Mouse (Mus musculus): ENCODE measurements at regions not wholly inside any gene's neighbourhood (a gene's known extent, or its start where the extent isn't known, plus 50 kb on each side); places are given as distances from the start of the nearest gene placed in this dataset.

- 12% methylated on average over 1 of the region's 1 CpGs for WGBS
- Histone ChIP-seq H3K4me1 (ENCODE audit: control insufficient read depth, insufficient read depth, low read length) (no peaks in the 10 kb centered on the region), H3K27me3 (ENCODE audit: control insufficient read depth, insufficient read depth, low read length) (no peaks in the 10 kb centered on the region), H3K27ac (ENCODE audit: insufficient read depth, low read length) (no peak overlapping the region), H3K4me3 (replicated peaks; ENCODE audit: insufficient read depth, low read depth, low read length) (no peak overlapping the region)
- no peak for DNase-seq
- no peak for TF ChIP-seq CTCF (IDR thresholded peaks at IDR 0.05; ENCODE audit: borderline replicate concordance, insufficient read depth, low read depth, low read length)
- TF ChIP-seq POLR2A (IDR thresholded peaks at IDR 0.05; ENCODE audit: borderline replicate concordance, insufficient read depth, low read length), result no peak
Observed at GRCm38 (mm10) chr7:117971176-117971575, 144.8 kb downstream of the Rps15a start.

- no peaks in the 10 kb centered on the region for H3K27me3 ChIP-seq (ENCODE audit: control insufficient read depth, insufficient read depth, low read length)
- TF ChIP-seq POLR2A (IDR thresholded peaks at IDR 0.05; ENCODE audit: borderline replicate concordance, insufficient read depth, low read length) (no peak), CTCF (IDR thresholded peaks at IDR 0.05; ENCODE audit: borderline replicate concordance, insufficient read depth, low read depth, low read length) (no peak)
- DNase-seq, result no peak
- no peak overlapping the region for H3K4me3 ChIP-seq (replicated peaks; ENCODE audit: insufficient read depth, low read depth, low read length)
- no peaks in the 10 kb centered on the region for H3K4me1 ChIP-seq (ENCODE audit: control insufficient read depth, insufficient read depth, low read length)
- H3K27ac ChIP-seq (ENCODE audit: insufficient read depth, low read length), result no peak overlapping the region
- 89% methylated on average over 3 of the region's 3 CpGs for WGBS
Observed at GRCm38 (mm10) chr7:117943435-117943834, 172.6 kb downstream of the Rps15a start.

GRCm38 (mm10) chr7:117939618-117940017 is 176.4 kb downstream of the Rps15a start:
- Histone ChIP-seq H3K27ac (ENCODE audit: insufficient read depth, low read length) (no peak overlapping the region), H3K4me1 (ENCODE audit: control insufficient read depth, insufficient read depth, low read length) (no peaks in the 10 kb centered on the region), H3K4me3 (replicated peaks; ENCODE audit: insufficient read depth, low read depth, low read length) (no peak overlapping the region), H3K27me3 (ENCODE audit: control insufficient read depth, insufficient read depth, low read length) (no peaks in the 10 kb centered on the region)
- DNase-seq, result no peak
- no peak for TF ChIP-seq CTCF (IDR thresholded peaks at IDR 0.05; ENCODE audit: borderline replicate concordance, insufficient read depth, low read depth, low read length)
- no peak for TF ChIP-seq POLR2A (IDR thresholded peaks at IDR 0.05; ENCODE audit: borderline replicate concordance, insufficient read depth, low read length)
- WGBS, result 61% methylated on average over 7 of the region's 7 CpGs

- no peak overlapping the region for H3K27ac ChIP-seq (ENCODE audit: insufficient read depth, low read length)
- no peak overlapping the region for H3K4me3 ChIP-seq (replicated peaks; ENCODE audit: insufficient read depth, low read depth, low read length)
- no peaks in the 10 kb centered on the region for H3K27me3 ChIP-seq (ENCODE audit: control insufficient read depth, insufficient read depth, low read length)
- no peak for TF ChIP-seq CTCF (IDR thresholded peaks at IDR 0.05; ENCODE audit: borderline replicate concordance, insufficient read depth, low read depth, low read length)
- TF ChIP-seq POLR2A (IDR thresholded peaks at IDR 0.05; ENCODE audit: borderline replicate concordance, insufficient read depth, low read length), result no peak
- 22% methylated on average over 3 of the region's 3 CpGs for WGBS
- no peaks in the 10 kb centered on the region for H3K4me1 ChIP-seq (ENCODE audit: control insufficient read depth, insufficient read depth, low read length)
- DNase-seq, result no peak
Observed at GRCm38 (mm10) chr7:117934908-117935307, 181.1 kb downstream of the Rps15a start.

GRCm38 (mm10) chr7:117931234-117931895 is 184.6 kb downstream of the Rps15a start:
- Histone ChIP-seq H3K27ac (ENCODE audit: insufficient read depth, low read length) (no peak overlapping the region), H3K27me3 (ENCODE audit: control insufficient read depth, insufficient read depth, low read length) (no peaks in the 10 kb centered on the region), H3K4me3 (replicated peaks; ENCODE audit: insufficient read depth, low read depth, low read length) (no peak overlapping the region), H3K4me1 (ENCODE audit: control insufficient read depth, insufficient read depth, low read length) (no peaks in the 10 kb centered on the region)
- TF ChIP-seq POLR2A (IDR thresholded peaks at IDR 0.05; ENCODE audit: borderline replicate concordance, insufficient read depth, low read length) (no peak), CTCF (IDR thresholded peaks at IDR 0.05; ENCODE audit: borderline replicate concordance, insufficient read depth, low read depth, low read length) (no peak)
- WGBS, result 76% methylated on average over 12 of the region's 12 CpGs
- no peak for DNase-seq

GRCm38 (mm10) chr7:117930392-117930791 is 185.6 kb downstream of the Rps15a start:
- WGBS, result 88% methylated on average over 9 of the region's 9 CpGs
- Histone ChIP-seq H3K27ac (ENCODE audit: insufficient read depth, low read length) (no peak overlapping the region), H3K4me3 (replicated peaks; ENCODE audit: insufficient read depth, low read depth, low read length) (no peak overlapping the region), H3K4me1 (ENCODE audit: control insufficient read depth, insufficient read depth, low read length) (no peaks in the 10 kb centered on the region), H3K27me3 (ENCODE audit: control insufficient read depth, insufficient read depth, low read length) (no peaks in the 10 kb centered on the region)
- TF ChIP-seq CTCF (IDR thresholded peaks at IDR 0.05; ENCODE audit: borderline replicate concordance, insufficient read depth, low read depth, low read length) (no peak), POLR2A (IDR thresholded peaks at IDR 0.05; ENCODE audit: borderline replicate concordance, insufficient read depth, low read length) (no peak)
- no peak for DNase-seq

- H3K27ac ChIP-seq (ENCODE audit: insufficient read depth, low read length), result no peak overlapping the region
- TF ChIP-seq CTCF (IDR thresholded peaks at IDR 0.05; ENCODE audit: borderline replicate concordance, insufficient read depth, low read depth, low read length) (no peak), POLR2A (IDR thresholded peaks at IDR 0.05; ENCODE audit: borderline replicate concordance, insufficient read depth, low read length) (no peak)
- no peak overlapping the region for H3K4me3 ChIP-seq (replicated peaks; ENCODE audit: insufficient read depth, low read depth, low read length)
- H3K27me3 ChIP-seq (ENCODE audit: control insufficient read depth, insufficient read depth, low read length), result no peaks in the 10 kb centered on the region
- no peak for DNase-seq
- H3K4me1 ChIP-seq (ENCODE audit: control insufficient read depth, insufficient read depth, low read length), result no peaks in the 10 kb centered on the region
- 48% methylated on average over 1 of the region's 1 CpGs for WGBS
Observed at GRCm38 (mm10) chr7:117926396-117926795, 189.6 kb downstream of the Rps15a start.

GRCm38 (mm10) chr7:117922270-117922669 is 193.7 kb downstream of the Rps15a start:
- DNase-seq, result no peak
- no peak overlapping the region for H3K4me3 ChIP-seq (replicated peaks; ENCODE audit: insufficient read depth, low read depth, low read length)
- TF ChIP-seq CTCF (IDR thresholded peaks at IDR 0.05; ENCODE audit: borderline replicate concordance, insufficient read depth, low read depth, low read length) (no peak), POLR2A (IDR thresholded peaks at IDR 0.05; ENCODE audit: borderline replicate concordance, insufficient read depth, low read length) (no peak)
- H3K27me3 ChIP-seq (ENCODE audit: control insufficient read depth, insufficient read depth, low read length), result no peaks in the 10 kb centered on the region
- no peaks in the 10 kb centered on the region for H3K4me1 ChIP-seq (ENCODE audit: control insufficient read depth, insufficient read depth, low read length)
- no peak overlapping the region for H3K27ac ChIP-seq (ENCODE audit: insufficient read depth, low read length)
